Mouse (Mus musculus): ENCODE measurements around the gene Gse1. TPM values are rescaled to one million over a fixed set of nuclear protein-coding genes. Genes with fewer than 3 reads are reported as not detected.

Gene Gse1
- polyA plus RNA-seq, 1 experiment, result 14.7 TPM

DNA sequence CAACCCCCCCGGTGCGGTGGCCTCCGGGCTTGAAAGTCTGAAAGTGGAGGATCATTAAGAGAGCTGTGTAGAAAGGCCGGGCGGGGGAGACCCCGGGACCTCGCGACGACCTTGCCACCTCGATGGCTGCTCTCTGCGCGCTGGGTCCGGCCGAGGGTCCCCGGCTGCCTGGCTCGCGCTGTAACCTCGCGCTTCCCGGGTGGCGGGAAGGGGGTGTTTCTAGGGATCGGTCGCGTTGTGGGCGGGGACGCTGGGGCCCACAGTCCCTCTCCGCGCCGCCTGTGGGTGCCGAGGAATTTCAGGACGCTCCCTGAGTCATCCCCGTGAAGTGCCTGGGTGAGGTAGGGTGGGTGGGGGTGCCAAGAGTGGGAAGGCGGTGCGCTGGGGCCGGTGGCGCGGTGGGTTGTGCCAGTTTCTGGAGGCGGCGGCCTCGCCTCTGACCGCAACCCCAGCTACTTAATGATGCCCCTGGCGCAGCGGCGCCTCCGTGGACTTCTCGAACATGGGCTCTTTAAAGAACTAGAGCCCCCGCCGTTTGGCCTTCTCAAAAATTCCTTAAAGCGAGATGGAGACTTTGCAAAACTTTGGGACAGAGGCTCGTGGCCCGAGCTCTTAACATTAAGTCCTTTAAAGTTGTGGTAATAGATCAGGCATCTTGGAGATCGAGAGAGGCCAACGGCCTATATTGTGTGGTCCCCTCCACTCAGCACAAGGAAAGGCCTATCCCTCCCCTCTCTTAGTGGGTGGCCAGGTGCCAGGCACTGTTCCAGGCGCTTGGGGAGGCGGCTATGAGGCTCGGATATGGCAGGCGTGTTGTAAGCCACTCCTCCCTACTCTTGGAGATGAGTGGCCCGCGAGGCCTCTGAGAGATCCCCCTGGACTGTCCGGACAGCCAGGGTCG is 308.3 kb downstream of the Gse1 start:
- Histone ChIP-seq H3K4me2 (ENCODE audit: low read depth) (peak overlapping the region; percentile 86), H3K4me3 (peak overlapping the region; percentile 20), H3K27me3 (ENCODE audit: control insufficient read depth, insufficient read depth, insufficient read length) (no peaks in the 10 kb centered on the region), H3K36me3 (ENCODE audit: control insufficient read depth, insufficient read depth) (no peaks in the 10 kb centered on the region), H3ac (ENCODE audit: control insufficient read depth, insufficient read length) (peak overlapping the region; percentile 13), H3K79me2 (ENCODE audit: control insufficient read depth, insufficient read depth) (peaks cover 1% of the 10 kb centered on the region)
- TF ChIP-seq MYOG (IDR thresholded peaks at IDR 0.05; ENCODE audit: control insufficient read depth in 1 of 3, insufficient read depth in 1 of 3, insufficient read length in 2 of 3, low read depth in 2 of 3) (peak in 1 of 3 experiments; percentile 52), POLR2AphosphoS2 (IDR thresholded peaks at IDR 0.05; ENCODE audit: insufficient read length, low read depth) (no peak)

DNA sequence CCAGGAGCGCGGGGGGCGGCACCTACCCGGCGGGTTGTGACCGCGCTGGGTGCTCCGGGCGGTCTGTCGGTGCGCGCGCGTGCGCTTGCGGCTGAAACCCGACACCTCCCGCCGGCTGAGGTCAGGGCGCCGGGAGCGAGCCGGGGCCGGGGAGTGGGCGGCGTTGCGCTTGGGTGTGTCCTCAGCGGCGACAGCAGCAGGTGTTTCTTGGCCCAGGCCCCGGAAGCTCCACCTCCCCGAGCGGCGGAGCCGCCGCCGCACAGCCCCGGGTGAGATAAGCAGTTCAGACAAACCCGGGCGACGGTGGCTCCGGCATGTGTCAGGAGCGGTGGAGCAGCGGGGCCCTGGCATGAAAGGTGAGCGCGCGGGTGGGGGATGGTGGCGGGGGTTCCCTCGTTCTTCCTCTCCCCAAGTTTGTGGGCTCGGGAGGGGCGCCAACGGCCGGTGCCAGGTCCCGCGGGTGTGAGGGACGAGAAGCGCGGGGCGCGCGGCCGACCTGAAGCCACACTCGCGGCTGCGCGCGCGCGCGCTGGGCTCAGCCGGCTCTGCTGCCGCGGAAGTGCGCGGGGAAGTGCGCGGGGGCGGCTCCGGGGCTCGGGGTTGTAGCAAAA is 309.1 kb downstream of the Gse1 start:
- Histone ChIP-seq H3K36me3 (ENCODE audit: control insufficient read depth, insufficient read depth) (no peaks in the 10 kb centered on the region), H3K79me2 (ENCODE audit: control insufficient read depth, insufficient read depth) (peaks cover 9% of the 10 kb centered on the region), H3ac (ENCODE audit: control insufficient read depth, insufficient read length) (no peak overlapping the region), H3K4me3 (peak overlapping the region; percentile 20), H3K4me2 (ENCODE audit: low read depth) (peak overlapping the region; percentile 86), H3K27me3 (ENCODE audit: control insufficient read depth, insufficient read depth, insufficient read length) (no peaks in the 10 kb centered on the region)
- peak in 2 of 3 experiments; percentile 72 to 86 for TF ChIP-seq MYOG (IDR thresholded peaks at IDR 0.05; ENCODE audit: control insufficient read depth in 1 of 3, insufficient read depth in 1 of 3, insufficient read length in 2 of 3, low read depth in 2 of 3)
- TF ChIP-seq POLR2AphosphoS2 (IDR thresholded peaks at IDR 0.05; ENCODE audit: insufficient read length, low read depth), result no peak
- peak in 2 of 3 experiments; percentile 35 to 93 for TF ChIP-seq MYOD1 (IDR thresholded peaks at IDR 0.05; ENCODE audit: control insufficient read depth in 1 of 3, insufficient read length in 2 of 3, low read depth in 2 of 3)
- TF ChIP-seq TCF12 (IDR thresholded peaks at IDR 0.05; ENCODE audit: insufficient read depth, poor library complexity, severe bottlenecking), result peak; percentile 6

DNA sequence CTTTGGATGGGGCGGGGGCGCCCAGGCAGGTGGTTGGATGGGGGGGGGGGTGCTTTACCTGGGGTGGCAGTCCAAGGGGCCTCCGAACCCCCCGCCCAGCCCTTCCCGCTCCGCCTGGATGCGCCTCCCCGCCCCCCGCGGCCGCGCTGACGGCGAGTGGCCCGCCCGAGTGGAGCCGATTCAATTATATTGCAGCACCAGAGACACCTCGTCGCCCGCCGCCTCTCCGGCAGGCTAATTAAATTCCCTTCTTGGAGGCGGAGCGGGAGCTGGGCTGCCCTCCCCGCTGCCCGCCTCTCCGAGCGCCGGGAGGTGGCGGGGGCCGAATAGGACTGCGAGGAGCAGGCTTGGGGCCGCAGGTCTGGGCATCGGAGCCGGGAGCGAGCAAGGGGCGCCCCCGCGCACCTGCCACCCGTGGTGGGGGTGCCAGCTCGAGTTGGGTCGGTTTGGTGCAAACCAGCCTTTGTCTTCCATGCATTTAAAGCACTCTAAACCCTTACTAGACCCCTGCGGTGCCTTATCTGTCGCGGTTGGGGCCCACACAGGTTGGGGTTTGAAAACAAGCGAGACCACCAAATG is 309.7 kb downstream of the Gse1 start:
- Histone ChIP-seq H3K36me3 (ENCODE audit: control insufficient read depth, insufficient read depth) (no peaks in the 10 kb centered on the region), H3ac (ENCODE audit: control insufficient read depth, insufficient read length) (no peak overlapping the region), H3K27me3 (ENCODE audit: control insufficient read depth, insufficient read depth, insufficient read length) (no peaks in the 10 kb centered on the region), H3K79me2 (ENCODE audit: control insufficient read depth, insufficient read depth) (peaks cover 14% of the 10 kb centered on the region), H3K4me2 (ENCODE audit: low read depth) (peak overlapping the region; percentile 99), H3K4me3 (peak overlapping the region; percentile 20)
- TF ChIP-seq MYOG (IDR thresholded peaks at IDR 0.05; ENCODE audit: control insufficient read depth in 1 of 3, insufficient read depth in 1 of 3, insufficient read length in 2 of 3, low read depth in 2 of 3) (peak in 1 of 3 experiments; percentile 34), MYOD1 (IDR thresholded peaks at IDR 0.05; ENCODE audit: control insufficient read depth in 1 of 3, insufficient read length in 2 of 3, low read depth in 2 of 3) (peak in 1 of 3 experiments; percentile 50), POLR2A (IDR thresholded peaks at IDR 0.05; ENCODE audit: insufficient read length, low read depth) (no peak), SRF (IDR thresholded peaks at IDR 0.05; ENCODE audit: control insufficient read depth, insufficient read length, low read depth) (no peak), REST (IDR thresholded peaks at IDR 0.05; ENCODE audit: insufficient read depth, insufficient read length) (no peak)

DNA sequence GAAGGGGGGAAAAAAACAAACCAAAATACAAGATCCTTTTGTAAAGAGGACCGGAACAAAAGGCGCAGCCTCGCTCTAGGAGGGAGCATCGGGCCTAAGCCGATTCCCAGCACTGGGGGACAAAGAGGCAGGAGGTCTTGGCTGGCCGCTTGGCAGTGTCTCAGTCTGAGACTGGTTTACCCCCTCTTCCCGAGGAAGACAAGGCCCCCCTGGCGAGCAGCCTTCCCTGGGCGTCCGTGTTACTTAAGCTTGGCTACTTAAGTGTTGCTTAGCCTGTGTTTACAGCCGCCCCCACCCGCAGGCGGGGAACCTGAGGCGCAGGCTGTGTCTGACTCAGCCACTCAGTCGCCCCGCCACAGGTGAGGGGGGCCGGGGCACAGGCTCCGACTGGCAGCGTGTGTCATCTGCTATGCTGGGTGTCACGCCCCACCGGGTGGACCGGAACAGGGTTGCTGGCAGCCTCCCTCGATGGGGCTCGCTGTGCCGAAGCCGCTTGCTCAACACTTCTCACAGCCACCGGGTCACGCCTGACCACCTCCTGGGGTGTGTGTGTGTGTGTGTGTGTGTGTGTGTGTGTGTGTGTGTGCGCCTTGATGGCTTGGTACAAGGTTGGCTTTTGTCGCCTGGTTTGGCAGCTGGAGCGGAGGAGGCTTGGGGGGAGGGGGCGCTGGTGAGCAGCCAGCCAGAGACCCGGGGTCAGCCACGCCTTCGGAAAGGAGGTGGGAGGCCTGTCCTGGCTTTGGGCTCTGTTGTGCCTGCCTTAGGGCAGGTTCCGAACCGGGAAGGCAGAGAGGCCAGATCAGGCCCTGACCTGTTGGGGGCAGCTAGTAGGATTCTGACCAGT is 310.4 kb downstream of the Gse1 start:
- TF ChIP-seq REST (IDR thresholded peaks at IDR 0.05; ENCODE audit: insufficient read depth, insufficient read length) (no peak), TCF12 (IDR thresholded peaks at IDR 0.05; ENCODE audit: insufficient read depth, poor library complexity, severe bottlenecking) (no peak), MYOD1 (IDR thresholded peaks at IDR 0.05; ENCODE audit: control insufficient read depth in 1 of 3, insufficient read length in 2 of 3, low read depth in 2 of 3) (peak in 1 of 3 experiments; percentile 75), TCF3 (IDR thresholded peaks at IDR 0.05; ENCODE audit: insufficient read length, low read depth) (no peak), E2F4 (IDR thresholded peaks at IDR 0.05; ENCODE audit: insufficient read depth) (no peak), CEBPB (IDR thresholded peaks at IDR 0.05; ENCODE audit: insufficient read depth, poor library complexity, severe bottlenecking) (peak; percentile 54; the same call in 1 of the 2 replicates), USF1 (IDR thresholded peaks at IDR 0.05; ENCODE audit: low read depth) (no peak), SRF (IDR thresholded peaks at IDR 0.05; ENCODE audit: control insufficient read depth, insufficient read length, low read depth) (no peak), MAX (IDR thresholded peaks at IDR 0.05; ENCODE audit: low read depth) (no peak), POLR2AphosphoS2 (IDR thresholded peaks at IDR 0.05; ENCODE audit: insufficient read length, low read depth) (no peak), MYOG (IDR thresholded peaks at IDR 0.05; ENCODE audit: control insufficient read depth in 1 of 3, insufficient read depth in 1 of 3, insufficient read length in 2 of 3, low read depth in 2 of 3) (peak in 1 of 3 experiments; percentile 70)
- Histone ChIP-seq H3ac (ENCODE audit: control insufficient read depth, insufficient read length) (no peak overlapping the region), H3K36me3 (ENCODE audit: control insufficient read depth, insufficient read depth) (no peaks in the 10 kb centered on the region), H3K27me3 (ENCODE audit: control insufficient read depth, insufficient read depth, insufficient read length) (no peaks in the 10 kb centered on the region), H3K79me2 (ENCODE audit: control insufficient read depth, insufficient read depth) (peaks cover 14% of the 10 kb centered on the region), H3K4me3 (peak overlapping the region; percentile 20), H3K4me2 (ENCODE audit: low read depth) (peak overlapping the region; percentile 99)

All from myocyte (in vitro differentiated cells).